Mouse (Mus musculus) stomach, postnatal 0 days (tissue): Measurements from ENCODE around the gene Olfr1396. TPM values are rescaled to one million over a fixed set of nuclear protein-coding genes. Genes with fewer than 3 reads are reported as not detected.

Source experiments
- ATAC-seq: fragments of 200-750 bp; cut with Nextera tagmentation; 2 replicates; pipeline ENCODE4 v1.8.0; 2017; ENCODE audit not compliant: low FRiP score, low TSS enrichment
- DNase-seq: peaks from one replicate; pipeline ENCODE4 v3.0.0-alpha.2; 2016; ENCODE audit warnings: low spot score
- H3K27ac ChIP-seq: fragments of 300-500 bp; sonication (generic); replicated peaks from 2 replicates; pipeline ENCODE4 v1.5.1; 2014; ENCODE audit warnings: mild to moderate bottlenecking, control low read depth
- H3K27me3 ChIP-seq: fragments of 300-500 bp; sonication (generic); 2 replicates; pipeline ENCODE4 v1.6.1; 2014; ENCODE audit warnings: low read length; ENCODE audit not compliant: control insufficient read depth, insufficient read depth
- H3K36me3 ChIP-seq: fragments of 300-500 bp; sonication (generic); 2 replicates; pipeline ENCODE4 v1.6.1; 2014; ENCODE audit warnings: low read length, mixed read lengths; ENCODE audit not compliant: control insufficient read depth, insufficient read depth
- H3K4me1 ChIP-seq: fragments of 300-500 bp; sonication (generic); replicated peaks from 2 replicates; pipeline ENCODE4 v1.6.1; 2014; ENCODE audit warnings: antibody characterized with exemption; ENCODE audit not compliant: control insufficient read depth, insufficient read depth
- H3K4me2 ChIP-seq: fragments of 300-500 bp; sonication (generic); replicated peaks from 2 replicates; pipeline ENCODE4 v1.6.1; 2014; ENCODE audit warnings: low read depth, mild to moderate bottlenecking, control low read depth, moderate library complexity
- H3K4me3 ChIP-seq: fragments of 300-500 bp; sonication (generic); 2 replicates; pipeline ENCODE4 v1.5.1; 2014; ENCODE audit warnings: low read depth, low read length, control low read depth
- H3K9ac ChIP-seq: fragments of 300-500 bp; sonication (generic); 2 replicates; pipeline ENCODE4 v1.6.1; 2014; ENCODE audit warnings: mild to moderate bottlenecking, low read length, control low read depth, mixed read lengths
- H3K9me3 ChIP-seq: fragments of 300-500 bp; sonication (generic); 2 replicates; pipeline ENCODE4 v1.6.1; 2016; ENCODE audit warnings: low read length; ENCODE audit not compliant: control insufficient read depth
- CTCF ChIP-seq: IDR thresholded peaks from 2 replicates; pipeline ENCODE4 v1.5.1; 2016; ENCODE audit warnings: antibody characterized with exemption, low read depth, mild to moderate bottlenecking, moderate library complexity
- EP300 ChIP-seq: optimal IDR thresholded peaks from 2 replicates; pipeline ENCODE3; 2016; ENCODE audit warnings: antibody characterized with exemption
- WGBS: fragments of 180-500 bp; shearing (Covaris S2); extraction: QIAGEN DNeasy Blood & Tissue Kit; methylation state at CpG from one replicate; pipeline ENCODE4 v1.1.7; 2014; 5-methylcytosine and 5-hydroxymethylcytosine counted together
- polyA plus RNA-seq: library from polyadenylated mRNA; unstranded; fragments of >200 nt; fragmentation: Nextera tagmentation; extraction: Ambion mirVana; gene quantifications from 2 replicates; pipeline ENCODE4 v1.2.1, GENCODE M21; 2015

Olfr1396 gene
- 0.11 TPM in 1 of 2 replicates, not detected in the other for polyA plus RNA-seq

GRCm38 (mm10) chr11:49114774-49115173, at the start of gene Olfr1396:
Gene Olfr1396 (minus strand): TSS chr11:49114874.
- DNase-seq (no peak), ATAC-seq (no peak)
- no peak within 1 kb of the TSS for H3K27ac ChIP-seq
- H3K4me1 ChIP-seq = no peaks in the 10 kb centered on the region
- no peaks in the 10 kb centered on the region for H3K36me3 ChIP-seq
- no peak within 1 kb of the TSS for H3K9ac ChIP-seq
- no peaks in the 10 kb centered on the region for H3K9me3 ChIP-seq
- no peak within 1 kb of the TSS for H3K4me3 ChIP-seq
- TF ChIP-seq CTCF (no peak), EP300 (no peak)
- H3K27me3 ChIP-seq = no peaks in the 10 kb centered on the region
- H3K4me2 ChIP-seq = no peak within 1 kb of the TSS

- 69% methylated on average over 2 of the region's 2 CpGs for WGBS
- Histone ChIP-seq H3K27me3 (no peaks in the 10 kb centered on the region), H3K27ac (no peak overlapping the region), H3K36me3 (no peaks in the 10 kb centered on the region), H3K4me1 (no peaks in the 10 kb centered on the region), H3K4me3 (no peak overlapping the region), H3K4me2 (no peak overlapping the region), H3K9me3 (no peaks in the 10 kb centered on the region), H3K9ac (no peak overlapping the region)
- DNase-seq = no peak
- TF ChIP-seq CTCF (no peak), EP300 (no peak)
- no peak for ATAC-seq
Observed at GRCm38 (mm10) chr11:49156821-49157814, 42.4 kb upstream of the Olfr1396 start.

GRCm38 (mm10) chr11:49154077-49154476, 39.4 kb upstream of the Olfr1396 start, which contains the start of gene Olfr1394:
Gene Olfr1394 (plus strand): TSS chr11:49154377.
- Histone ChIP-seq H3K4me2 (no peak within 1 kb of the TSS), H3K36me3 (no peaks in the 10 kb centered on the region), H3K4me3 (no peak within 1 kb of the TSS), H3K4me1 (no peaks in the 10 kb centered on the region), H3K9ac (no peak within 1 kb of the TSS), H3K27ac (no peak within 1 kb of the TSS), H3K27me3 (no peaks in the 10 kb centered on the region), H3K9me3 (no peaks in the 10 kb centered on the region)
- TF ChIP-seq EP300 (no peak), CTCF (no peak)
- 78% methylated on average over 1 of the region's 1 CpGs for WGBS
- DNase-seq = no peak
- no peak for ATAC-seq

GRCm38 (mm10) chr11:49141974-49142373, 27.3 kb upstream of the Olfr1396 start, which contains the start of gene Olfr1395:
Gene Olfr1395 (plus strand): TSS chr11:49142274.
- no peaks in the 10 kb centered on the region for H3K27me3 ChIP-seq
- H3K4me1 ChIP-seq = no peaks in the 10 kb centered on the region
- no peaks in the 10 kb centered on the region for H3K36me3 ChIP-seq
- no peak within 1 kb of the TSS for H3K4me2 ChIP-seq
- DNase-seq (no peak), ATAC-seq (no peak)
- H3K27ac ChIP-seq = no peak within 1 kb of the TSS
- H3K9me3 ChIP-seq = no peaks in the 10 kb centered on the region
- 85% methylated on average over 6 of the region's 6 CpGs for whole genome bisulfite sequencing
- H3K4me3 ChIP-seq = no peak within 1 kb of the TSS
- no peak within 1 kb of the TSS for H3K9ac ChIP-seq
- no peak for TF ChIP-seq EP300
- no peak for TF ChIP-seq CTCF

GRCm38 (mm10) chr11:49124169-49124568, 9.5 kb upstream of the Olfr1396 start:
- WGBS = 81% methylated on average over 2 of the region's 2 CpGs
- Histone ChIP-seq H3K9ac (no peak overlapping the region), H3K9me3 (no peaks in the 10 kb centered on the region), H3K4me3 (no peak overlapping the region), H3K36me3 (no peaks in the 10 kb centered on the region), H3K27me3 (no peaks in the 10 kb centered on the region), H3K27ac (no peak overlapping the region), H3K4me2 (no peak overlapping the region), H3K4me1 (no peaks in the 10 kb centered on the region)
- TF ChIP-seq EP300 = no peak
- no peak for ATAC-seq
- no peak for DNase-seq

GRCm38 (mm10) chr11:49119635-49120034, 5.0 kb upstream of the Olfr1396 start:
- Histone ChIP-seq H3K4me2 (no peak overlapping the region), H3K27me3 (no peaks in the 10 kb centered on the region), H3K36me3 (no peaks in the 10 kb centered on the region), H3K9me3 (no peaks in the 10 kb centered on the region), H3K4me3 (no peak overlapping the region), H3K27ac (no peak overlapping the region), H3K9ac (no peak overlapping the region), H3K4me1 (no peaks in the 10 kb centered on the region)
- TF ChIP-seq EP300 (no peak), CTCF (no peak)
- WGBS = 87% methylated on average over 3 of the region's 3 CpGs
- no peak for DNase-seq
- ATAC-seq = no peak
